Mouse (Mus musculus): ENCODE measurements around the gene Smim15. TPM values are rescaled to one million over a fixed set of nuclear protein-coding genes. Genes with fewer than 3 reads are reported as not detected.

Smim15 gene
- polyA plus RNA-seq, 1 experiment from 2014 or later = 43.7 TPM

- Histone ChIP-seq H3K4me3 (no peak overlapping the region), H3K27me3 (replicated peaks) (no peaks in the 10 kb centered on the region), H3K27ac (no peak overlapping the region), H3K4me1 (peaks cover 33% of the 10 kb centered on the region), H3K36me3 (no peaks in the 10 kb centered on the region), H3K9ac (no peak overlapping the region), H3K9me3 (no peaks in the 10 kb centered on the region), H3K4me2 (replicated peaks) (no peak overlapping the region)
- ATAC-seq (ENCODE audit: low FRiP score, low read depth) = 0 out of 2 replicates have a peak, but pooled peaks have one; percentile 41
- 7% methylated on average over 7 of the region's 7 CpGs for WGBS
Observed at GRCm38 (mm10) chr13:108041358-108041757, 2.9 kb upstream of the Smim15 start.

- Histone ChIP-seq H3K9ac (peak overlapping the region; percentile 89), H3K27ac (peak overlapping the region; percentile 86), H3K4me1 (peaks cover 33% of the 10 kb centered on the region), H3K27me3 (replicated peaks) (no peaks in the 10 kb centered on the region), H3K9me3 (no peaks in the 10 kb centered on the region), H3K4me2 (replicated peaks) (peak overlapping the region; percentile 77), H3K36me3 (0 out of 2 replicates have a peak, but pooled peaks cover 6% of the 10 kb centered on the region), H3K4me3 (peak overlapping the region; percentile 92)
- ATAC-seq (ENCODE audit: low FRiP score, low read depth) = peak; percentile 78
- WGBS = 3% methylated on average over 23 of the region's 23 CpGs
Observed at GRCm38 (mm10) chr13:108043431-108044221, 620 bp upstream of the Smim15 start.

GRCm38 (mm10) chr13:108045646-108046045 lies 1.4 kb downstream of the Smim15 start:
- peaks cover 30% of the 10 kb centered on the region for H3K4me1 ChIP-seq
- H3K4me3 ChIP-seq = no peak overlapping the region
- no peaks in the 10 kb centered on the region for H3K9me3 ChIP-seq
- WGBS = 82% methylated on average over 3 of the region's 3 CpGs
- H3K36me3 ChIP-seq = 0 out of 2 replicates have a peak, but pooled peaks cover 6% of the 10 kb centered on the region
- 0 out of 2 replicates have a peak overlapping the region, but pooled peaks have one; percentile 12 for H3K4me2 ChIP-seq (replicated peaks)
- no peak overlapping the region for H3K27ac ChIP-seq
- no peak overlapping the region for H3K9ac ChIP-seq
- ATAC-seq (ENCODE audit: low FRiP score, low read depth) = no peak
- H3K27me3 ChIP-seq (replicated peaks) = no peaks in the 10 kb centered on the region

GRCm38 (mm10) chr13:108046071-108046470 lies 1.8 kb downstream of the Smim15 start:
- no peak for ATAC-seq (ENCODE audit: low FRiP score, low read depth)
- Histone ChIP-seq H3K36me3 (0 out of 2 replicates have a peak, but pooled peaks cover 6% of the 10 kb centered on the region), H3K9ac (no peak overlapping the region), H3K9me3 (no peaks in the 10 kb centered on the region), H3K27me3 (replicated peaks) (no peaks in the 10 kb centered on the region), H3K4me3 (no peak overlapping the region), H3K4me1 (peaks cover 26% of the 10 kb centered on the region), H3K4me2 (replicated peaks) (no peak overlapping the region), H3K27ac (no peak overlapping the region)
- WGBS = 97% methylated on average over 3 of the region's 3 CpGs

- H3K4me3 ChIP-seq = no peak overlapping the region
- ATAC-seq (ENCODE audit: low FRiP score, low read depth) = no peak
- peaks cover 26% of the 10 kb centered on the region for H3K4me1 ChIP-seq
- 57% methylated on average over 6 of the region's 6 CpGs for WGBS
- H3K27ac ChIP-seq = no peak overlapping the region
- H3K4me2 ChIP-seq (replicated peaks) = no peak overlapping the region
- no peaks in the 10 kb centered on the region for H3K9me3 ChIP-seq
- 0 out of 2 replicates have a peak, but pooled peaks cover 6% of the 10 kb centered on the region for H3K36me3 ChIP-seq
- no peaks in the 10 kb centered on the region for H3K27me3 ChIP-seq (replicated peaks)
- no peak overlapping the region for H3K9ac ChIP-seq
Observed at GRCm38 (mm10) chr13:108046891-108047290, 2.6 kb downstream of the Smim15 start.

- ATAC-seq (ENCODE audit: low FRiP score, low read depth) = no peak
- WGBS = 92% methylated on average over 6 of the region's 6 CpGs
Observed at GRCm38 (mm10) chr13:108047364-108047763, 3.1 kb downstream of the Smim15 start.

GRCm38 (mm10) chr13:108056896-108057295 lies 12.7 kb downstream of the Smim15 start:
- no peak overlapping the region for H3K9ac ChIP-seq
- WGBS = 75% methylated on average over 3 of the region's 3 CpGs
- H3K27ac ChIP-seq = no peak overlapping the region

More at GRCm38 (mm10) chr13:108047364-108047763, 3.1 kb downstream of the Smim15 start:
- 0 out of 2 replicates have a peak, but pooled peaks cover 6% of the 10 kb centered on the region for H3K36me3 ChIP-seq
- H3K9me3 ChIP-seq = no peaks in the 10 kb centered on the region
- H3K4me2 ChIP-seq (replicated peaks) = no peak overlapping the region
- no peak overlapping the region for H3K9ac ChIP-seq
- H3K4me1 ChIP-seq = peaks cover 23% of the 10 kb centered on the region
- no peak overlapping the region for H3K4me3 ChIP-seq
- no peak overlapping the region for H3K27ac ChIP-seq
- H3K27me3 ChIP-seq (replicated peaks) = no peaks in the 10 kb centered on the region

GRCm38 (mm10) chr13:108060286-108060885 lies 16.1 kb downstream of the Smim15 start:
- 74% methylated on average over 7 of the region's 7 CpGs for WGBS
- Histone ChIP-seq H3K4me3 (no peak overlapping the region), H3K9ac (no peak overlapping the region), H3K4me2 (replicated peaks) (no peak overlapping the region), H3K4me1 (peaks cover 7% of the 10 kb centered on the region; the same call in 1 of the 2 replicates), H3K27me3 (replicated peaks) (no peaks in the 10 kb centered on the region), H3K9me3 (no peaks in the 10 kb centered on the region), H3K27ac (no peak overlapping the region), H3K36me3 (no peaks in the 10 kb centered on the region)
- ATAC-seq (ENCODE audit: low FRiP score, low read depth) = no peak

More at GRCm38 (mm10) chr13:108056896-108057295, 12.7 kb downstream of the Smim15 start:
- no peak for ATAC-seq (ENCODE audit: low FRiP score, low read depth)
- Histone ChIP-seq H3K4me3 (no peak overlapping the region), H3K27me3 (replicated peaks) (no peaks in the 10 kb centered on the region), H3K4me2 (replicated peaks) (no peak overlapping the region), H3K36me3 (no peaks in the 10 kb centered on the region), H3K4me1 (no peaks in the 10 kb centered on the region), H3K9me3 (no peaks in the 10 kb centered on the region)

GRCm38 (mm10) chr13:108060936-108061578 lies 16.8 kb downstream of the Smim15 start:
- Histone ChIP-seq H3K36me3 (no peaks in the 10 kb centered on the region), H3K9me3 (no peaks in the 10 kb centered on the region), H3K4me2 (replicated peaks) (no peak overlapping the region), H3K4me1 (peaks cover 7% of the 10 kb centered on the region; the same call in 1 of the 2 replicates), H3K4me3 (no peak overlapping the region), H3K27ac (no peak overlapping the region), H3K9ac (no peak overlapping the region), H3K27me3 (replicated peaks) (no peaks in the 10 kb centered on the region)
- WGBS = 63% methylated on average over 8 of the region's 8 CpGs
- no peak for ATAC-seq (ENCODE audit: low FRiP score, low read depth)

GRCm38 (mm10) chr13:108062900-108063299 lies 18.7 kb downstream of the Smim15 start:
- Histone ChIP-seq H3K4me2 (replicated peaks) (no peak overlapping the region), H3K4me3 (no peak overlapping the region), H3K27me3 (replicated peaks) (no peaks in the 10 kb centered on the region), H3K9me3 (no peaks in the 10 kb centered on the region), H3K36me3 (no peaks in the 10 kb centered on the region), H3K4me1 (peaks cover 7% of the 10 kb centered on the region; the same call in 1 of the 2 replicates), H3K27ac (no peak overlapping the region), H3K9ac (no peak overlapping the region)
- no peak for ATAC-seq (ENCODE audit: low FRiP score, low read depth)
- WGBS = 75% methylated on average over 5 of the region's 5 CpGs

- Histone ChIP-seq H3K36me3 (no peaks in the 10 kb centered on the region), H3K4me1 (peaks cover 7% of the 10 kb centered on the region; the same call in 1 of the 2 replicates), H3K9ac (no peak overlapping the region), H3K4me2 (replicated peaks) (no peak overlapping the region), H3K27me3 (replicated peaks) (no peaks in the 10 kb centered on the region), H3K4me3 (no peak overlapping the region), H3K27ac (no peak overlapping the region), H3K9me3 (no peaks in the 10 kb centered on the region)
- ATAC-seq (ENCODE audit: low FRiP score, low read depth) = peak; percentile 23; the same call in 1 of the 2 replicates
- WGBS = 74% methylated on average over 11 of the region's 11 CpGs
Observed at GRCm38 (mm10) chr13:108063374-108064134, 19.3 kb downstream of the Smim15 start.

Data from neural tube, embryonic 12.5 days (tissue).